8 mouse cellular contexts compared by ENCODE assay signal in genomic region chr10:4432123-4432931, GRCm38 (mm10). TPM values are rescaled to one million over a fixed set of nuclear protein-coding genes. Genes with fewer than 3 reads are reported as not detected.
A peak's percentile ranks its signal among the peaks of the same experiment; 100 is the strongest.
DNase-seq lines count a peak whose midpoint lies in the region; ATAC-seq and TF ChIP-seq lines count a peak whose summit lies in the region.

TSS of gene Rmnd1 (minus strand) at chr10:4432388.
TSS of gene Armt1 (plus strand) at chr10:4432467.

- H3K36me3 ChIP-seq in CH12.LX (replicated peaks in 1 of 2; ENCODE audit: control insufficient read depth in 1 of 2, insufficient read depth in 1 of 2, low read length in 1 of 2) = peaks cover 16 to 44% of the 10 kb centered on the region in 2 experiments
- H3K36me3 ChIP-seq in forebrain, embryonic 12.5 days (replicated peaks) = peaks cover 15% of the 10 kb centered on the region; the same call in 1 of the 2 replicates
- peaks cover 13% of the 10 kb centered on the region; the same call in 1 of the 2 replicates for H3K36me3 ChIP-seq in heart, postnatal 0 days (replicated peaks; ENCODE audit: control insufficient read depth, insufficient read depth, low read length)
- peaks cover 4% of the 10 kb centered on the region for H3K36me3 ChIP-seq in liver, embryonic 16.5 days (ENCODE audit: control insufficient read depth, insufficient read depth)
- H3K36me3 ChIP-seq in neural tube, embryonic 13.5 days = peaks cover 14% of the 10 kb centered on the region; the same call in 1 of the 2 replicates
- H3K36me3 ChIP-seq in testis, adult 2 months (ENCODE audit: control insufficient read depth, insufficient read depth, low read length) = peaks cover 2% of the 10 kb centered on the region

- DNase-seq in CH12.LX (ENCODE audit: extremely low read depth) = peak; percentile 91
- peak; percentile 83 for DNase-seq in c-Kit-positive CD71-positive TER-119-negative erythroid progenitor cells, embryonic 14.5 days (ENCODE audit: low read depth)
- peak; percentile 94 for DNase-seq in heart, postnatal 0 days (ENCODE audit: low spot score)
- DNase-seq in kidney, postnatal 4 days = peak; percentile 95 to 97

- TF ChIP-seq CTCF in CH12.LX (conservative IDR thresholded peaks at IDR 0.05 in 1 of 2, IDR thresholded peaks at IDR 0.05 in 1 of 2; ENCODE audit: low read depth in 2 of 2, low read length in 2 of 2) = no peak
- TF ChIP-seq CTCF in heart, postnatal 0 days (IDR thresholded peaks at IDR 0.05; ENCODE audit: low read depth) = no peak
- TF ChIP-seq CTCF in testis, adult 2 months (IDR thresholded peaks at IDR 0.05; ENCODE audit: control insufficient read depth, insufficient read depth, insufficient replicate concordance, low read depth, low read length) = no peak

- peak within 1 kb of the TSS; percentile 82 to 95 (median 89) for H3K4me3 ChIP-seq in CH12.LX (replicated peaks in 1 of 3; ENCODE audit: low read depth in 2 of 3, low read length in 2 of 3, poor library complexity in 1 of 3)
- peak within 1 kb of the TSS; percentile 65 for H3K4me3 ChIP-seq in forebrain, embryonic 12.5 days (replicated peaks)
- peak within 1 kb of the TSS; percentile 78 for H3K4me3 ChIP-seq in heart, postnatal 0 days (ENCODE audit: low read depth, low read length)
- H3K4me3 ChIP-seq in liver, embryonic 16.5 days (ENCODE audit: low read depth, low read length) = peak within 1 kb of the TSS; percentile 77
- peak within 1 kb of the TSS; percentile 65 for H3K4me3 ChIP-seq in neural tube, embryonic 13.5 days
- H3K4me3 ChIP-seq in testis, adult 2 months (ENCODE audit: control insufficient read depth, low read depth, low read length) = peak within 1 kb of the TSS; percentile 96

- dilution Hi-C loops in CH12.LX (cut with MboI; ENCODE audit: extremely low pct_ligation_motif_present, extremely low pct_unique_long_range_greater_than_20kb, low sequenced_read_pairs) = no loop called here

- in situ Hi-C loops in CH12.LX (cut with MboI; ENCODE audit: low pct_ligation_motif_present, low pct_unique_long_range_greater_than_20kb, low sequenced_read_pairs) = no loop called here

- under 1% methylated on average over 73 of the region's 75 CpGs for WGBS in forebrain, embryonic 12.5 days
- WGBS in heart, postnatal 0 days = under 1% methylated on average over 60 of the region's 75 CpGs
- WGBS in liver, embryonic 16.5 days (ENCODE audit: insufficient replicate concordance) = under 1% methylated on average over 73 of the region's 75 CpGs
- WGBS in neural tube, embryonic 13.5 days = under 1% methylated on average over 68 of the region's 75 CpGs

- H3K4me2 ChIP-seq in CH12.LX (ENCODE audit: insufficient read depth, low read depth, poor library complexity, severe bottlenecking) = peak within 1 kb of the TSS; percentile 82
- H3K4me2 ChIP-seq in forebrain, embryonic 12.5 days = peak within 1 kb of the TSS; percentile 58
- peak within 1 kb of the TSS; percentile 83 for H3K4me2 ChIP-seq in heart, postnatal 0 days (ENCODE audit: low read depth, low read length)
- H3K4me2 ChIP-seq in liver, embryonic 16.5 days (ENCODE audit: low read depth, low read length) = peak within 1 kb of the TSS; percentile 97
- H3K4me2 ChIP-seq in neural tube, embryonic 13.5 days = peak within 1 kb of the TSS; percentile 81

- H3K27ac ChIP-seq in CH12.LX (ENCODE audit: insufficient read depth, low read depth) = peak within 1 kb of the TSS; percentile 81
- peak within 1 kb of the TSS; percentile 74 for H3K27ac ChIP-seq in forebrain, embryonic 12.5 days
- H3K27ac ChIP-seq in heart, postnatal 0 days (ENCODE audit: low read depth) = peak within 1 kb of the TSS; percentile 89
- H3K27ac ChIP-seq in liver, embryonic 16.5 days (ENCODE audit: low read length) = peak within 1 kb of the TSS; percentile 93
- peak within 1 kb of the TSS; percentile 87 for H3K27ac ChIP-seq in neural tube, embryonic 13.5 days (replicated peaks)
- H3K27ac ChIP-seq in testis, adult 2 months (ENCODE audit: control insufficient read depth, insufficient read depth, low read depth, low read length) = peak within 1 kb of the TSS; percentile 99

- peaks cover 31% of the 10 kb centered on the region for H3K79me2 ChIP-seq in CH12.LX (replicated peaks; ENCODE audit: control insufficient read depth, extremely low read depth, insufficient read depth, poor library complexity, severe bottlenecking)

- peak within 1 kb of the TSS; percentile 96 for H3K9ac ChIP-seq in CH12.LX (ENCODE audit: insufficient read depth, low read depth)
- H3K9ac ChIP-seq in forebrain, embryonic 12.5 days = peak within 1 kb of the TSS; percentile 71
- H3K9ac ChIP-seq in heart, postnatal 0 days (replicated peaks; ENCODE audit: low read depth, low read length) = peak within 1 kb of the TSS; percentile 73
- H3K9ac ChIP-seq in liver, embryonic 16.5 days (ENCODE audit: low read depth, low read length) = peak within 1 kb of the TSS; percentile 81
- H3K9ac ChIP-seq in neural tube, embryonic 13.5 days = peak within 1 kb of the TSS; percentile 83

- no peak for TF ChIP-seq EP300 in CH12.LX (IDR thresholded peaks at IDR 0.05; ENCODE audit: low read length)
- TF ChIP-seq EP300 in heart, postnatal 0 days (IDR thresholded peaks at IDR 0.05; ENCODE audit: low read depth) = peak; percentile 96

- H3K27me3 ChIP-seq in CH12.LX (replicated peaks) = no peaks in the 10 kb centered on the region
- no peaks in the 10 kb centered on the region for H3K27me3 ChIP-seq in forebrain, embryonic 12.5 days
- no peaks in the 10 kb centered on the region for H3K27me3 ChIP-seq in heart, postnatal 0 days (ENCODE audit: control insufficient read depth, insufficient read depth, low read length)
- H3K27me3 ChIP-seq in liver, embryonic 16.5 days (ENCODE audit: control insufficient read depth, insufficient read depth, low read depth, low read length) = no peaks in the 10 kb centered on the region
- H3K27me3 ChIP-seq in neural tube, embryonic 13.5 days = no peaks in the 10 kb centered on the region
- H3K27me3 ChIP-seq in testis, adult 2 months (ENCODE audit: control insufficient read depth, insufficient read depth, low read length) = no peaks in the 10 kb centered on the region

- TF ChIP-seq POLR2A in CH12.LX (IDR thresholded peaks at IDR 0.05; ENCODE audit: low read depth, low read length) = peak; percentile 95
- TF ChIP-seq POLR2A in testis, adult 2 months (IDR thresholded peaks at IDR 0.05; ENCODE audit: control insufficient read depth, low read depth, low read length) = peak; percentile 80

- no peaks in the 10 kb centered on the region for H3K9me3 ChIP-seq in CH12.LX (replicated peaks; ENCODE audit: low read length)
- H3K9me3 ChIP-seq in forebrain, embryonic 12.5 days = no peaks in the 10 kb centered on the region
- no peaks in the 10 kb centered on the region for H3K9me3 ChIP-seq in heart, postnatal 0 days (replicated peaks; ENCODE audit: control insufficient read depth, low read length)
- H3K9me3 ChIP-seq in liver, embryonic 16.5 days (replicated peaks; ENCODE audit: control insufficient read depth, low read length) = no peaks in the 10 kb centered on the region
- H3K9me3 ChIP-seq in neural tube, embryonic 13.5 days = no peaks in the 10 kb centered on the region

- H3K4me1 ChIP-seq in CH12.LX (ENCODE audit: control insufficient read depth in 1 of 2, insufficient read depth in 2 of 2) = peaks cover 7 to 49% of the 10 kb centered on the region in 2 experiments
- peaks cover 23% of the 10 kb centered on the region for H3K4me1 ChIP-seq in forebrain, embryonic 12.5 days
- H3K4me1 ChIP-seq in heart, postnatal 0 days (ENCODE audit: control insufficient read depth, insufficient read depth) = peaks cover 21% of the 10 kb centered on the region
- H3K4me1 ChIP-seq in liver, embryonic 16.5 days (ENCODE audit: control insufficient read depth, low read depth, low read length) = peaks cover 16% of the 10 kb centered on the region
- peaks cover 26% of the 10 kb centered on the region for H3K4me1 ChIP-seq in neural tube, embryonic 13.5 days (replicated peaks)
- H3K4me1 ChIP-seq in testis, adult 2 months (ENCODE audit: control insufficient read depth, insufficient read depth, low read length) = peaks cover 7% of the 10 kb centered on the region

- TF ChIP-seq RAD21 in CH12.LX (IDR thresholded peaks at IDR 0.05; ENCODE audit: low read depth, low read length) = no peak

- peak; percentile 94 for ATAC-seq in forebrain, embryonic 12.5 days (ENCODE audit: low FRiP score)
- peak; percentile 96 for ATAC-seq in heart, postnatal 0 days (ENCODE audit: insufficient read depth, low read depth)
- ATAC-seq in liver, embryonic 16.5 days (ENCODE audit: low read depth) = peak; percentile 94
- ATAC-seq in neural tube, embryonic 13.5 days (ENCODE audit: low read depth) = peak; percentile 96

TF ChIP-seq in CH12.LX, 34 proteins besides CTCF, POLR2A, EP300 and RAD21 (continues in another document):
- TF ChIP-seq MAZ (IDR thresholded peaks at IDR 0.05; ENCODE audit: low read depth, low read length) (peak; percentile 94), CHD1 (IDR thresholded peaks at IDR 0.05; ENCODE audit: low read depth, low read length) (no peak; the same call in 1 of the 2 replicates), TBP (conservative IDR thresholded peaks at IDR 0.05; ENCODE audit: low read depth, low read length) (peak; percentile 52; the same call in 1 of the 2 replicates), ETS1 (conservative IDR thresholded peaks at IDR 0.05; ENCODE audit: low read depth, low read length) (peak; percentile 56), HCFC1 (IDR thresholded peaks at IDR 0.05; ENCODE audit: low read depth, low read length) (peak; percentile 93)

RNA-seq across cellular contexts. Expression of gene Rmnd1, which starts in this region (rescaled TPM):
- total RNA-seq in CH12.LX (2012; rRNA removed) (29.1 and 29.5 TPM in 2 replicates), CH12.LX (2014; rRNA removed) (44.4 and 44.8 TPM in 2 replicates)
- 37.6 and 43.6 TPM in 2 replicates for polyA plus RNA-seq in CH12.LX (2012; ENCODE audit: insufficient read length, low read depth)
- polyA plus RNA-seq in forebrain, embryonic 12.5 days (2016; fragmentation: Nextera tagmentation; extraction: Ambion mirVana) = 48.7 and 53.3 TPM in 2 replicates
- 45.5 and 172 TPM in 2 replicates for total RNA-seq in heart, postnatal 0 days (2014; rRNA removed; ENCODE audit: low replicate concordance)
- polyA plus RNA-seq in heart, postnatal 0 days (2015; fragmentation: Nextera tagmentation; extraction: Ambion mirVana) = 76.1 and 82.1 TPM in 2 replicates
- polyA plus RNA-seq in liver, embryonic 16.5 days (2015; fragmentation: Nextera tagmentation; extraction: Ambion mirVana) = 16.4 and 22.9 TPM in 2 replicates
- 52.2 and 58.9 TPM in 2 replicates for polyA plus RNA-seq in neural tube, embryonic 13.5 days (2015; fragmentation: Nextera tagmentation; extraction: Ambion mirVana)
- 115 and 118 TPM in 2 replicates for polyA plus RNA-seq in testis, adult 2 months (2012; rRNA removed)

RNA-seq across cellular contexts. Expression of gene Armt1, which starts in this region (rescaled TPM):
- total RNA-seq in CH12.LX (2012; rRNA removed) (20.7 and 23.7 TPM in 2 replicates), CH12.LX (2014; rRNA removed) (45.1 and 50.2 TPM in 2 replicates)
- polyA plus RNA-seq in CH12.LX (2012; ENCODE audit: insufficient read length, low read depth) = 28.2 and 32.1 TPM in 2 replicates
- polyA plus RNA-seq in forebrain, embryonic 12.5 days (2016; fragmentation: Nextera tagmentation; extraction: Ambion mirVana) = 23.1 and 24.3 TPM in 2 replicates
- 10.0 and 14.7 TPM in 2 replicates for total RNA-seq in heart, postnatal 0 days (2014; rRNA removed; ENCODE audit: low replicate concordance)
- 8.5 and 8.9 TPM in 2 replicates for polyA plus RNA-seq in heart, postnatal 0 days (2015; fragmentation: Nextera tagmentation; extraction: Ambion mirVana)
- polyA plus RNA-seq in liver, embryonic 16.5 days (2015; fragmentation: Nextera tagmentation; extraction: Ambion mirVana) = 12.7 and 12.8 TPM in 2 replicates
- 15.0 and 15.7 TPM in 2 replicates for polyA plus RNA-seq in neural tube, embryonic 13.5 days (2015; fragmentation: Nextera tagmentation; extraction: Ambion mirVana)
- 57.2 and 58.6 TPM in 2 replicates for polyA plus RNA-seq in testis, adult 2 months (2012; rRNA removed)

Comparison
In these comparisons a context has a peak if more than half of its experiments do, and no peak if none do; other contexts are left out.
1. Peak in every context shown above with its lines: DNase-seq, ATAC-seq, H3K4me3 ChIP-seq and H3K27ac ChIP-seq.